Mouse (Mus musculus) erythroblast, embryonic 14.5 days (primary cell): ENCODE measurements around the gene Tmem59l. TPM values are rescaled to one million over a fixed set of nuclear protein-coding genes. Genes with fewer than 3 reads are reported as not detected.

Experiments used
- H3K27me3 ChIP-seq: 2 replicates; pipeline ENCODE4 v1.6.1; 2012; ENCODE audit warnings: inconsistent platforms; ENCODE audit not compliant: control insufficient read depth
- H3K36me3 ChIP-seq: 2 replicates; pipeline ENCODE4 v1.6.1; 2012; ENCODE audit warnings: mild to moderate bottlenecking, inconsistent platforms; ENCODE audit not compliant: control insufficient read depth
- H3K4me1 ChIP-seq: 2 replicates; pipeline ENCODE4 v1.6.1; 2012; ENCODE audit warnings: inconsistent platforms; ENCODE audit not compliant: control insufficient read depth
- H3K4me3 ChIP-seq: replicated peaks from 2 replicates; pipeline ENCODE3; 2012; ENCODE audit warnings: moderate library complexity, mild to moderate bottlenecking, inconsistent platforms
- H3K9me3 ChIP-seq: 2 replicates; pipeline ENCODE4 v1.6.1; 2012; ENCODE audit warnings: low read length, inconsistent platforms, mixed read lengths; ENCODE audit not compliant: control insufficient read depth
- GATA1 ChIP-seq: IDR thresholded peaks from 2 replicates; pipeline ENCODE4 v1.6.1; 2012; ENCODE audit warnings: low read length, inconsistent platforms, mixed read lengths
- TAL1 ChIP-seq: IDR thresholded peaks from 3 replicates; pipeline ENCODE4 v1.6.1; 2012; ENCODE audit warnings: low read length, inconsistent platforms, mixed read lengths
- polyA plus RNA-seq: library from polyadenylated mRNA; stranded (reverse); fragments of >175 nt; gene quantifications from 2 replicates; pipeline ENCODE4 v1.2.3, GENCODE M21; 2012

The Tmem59l gene
- polyA plus RNA-seq, 1 experiment: not detected

DNA sequence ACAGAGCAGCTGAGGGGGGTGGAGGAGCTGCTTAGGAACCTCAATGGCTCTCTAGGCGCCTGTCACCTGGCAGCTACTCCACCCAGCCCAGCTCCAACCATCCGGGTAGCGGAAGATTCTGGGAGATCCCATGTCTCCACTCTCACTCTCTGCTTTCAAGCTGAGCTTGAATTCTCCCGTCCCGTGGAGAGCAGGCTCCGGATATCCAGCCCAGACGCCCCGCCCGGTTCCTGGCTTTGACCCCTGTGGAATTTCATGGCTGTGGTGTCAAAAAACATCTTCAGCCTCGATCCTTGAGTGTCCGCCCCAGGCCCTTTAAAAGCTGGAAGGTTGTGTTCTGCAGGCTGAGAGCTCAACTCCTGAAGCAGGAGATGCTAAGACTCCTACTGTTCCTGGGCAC is 20.4 kb downstream of the Tmem59l start:
- Histone ChIP-seq H3K36me3 (peaks cover 65% of the 10 kb centered on the region), H3K9me3 (no peaks in the 10 kb centered on the region), H3K4me1 (peaks cover 37% of the 10 kb centered on the region), H3K27me3 (no peaks in the 10 kb centered on the region), H3K4me3 (no peak overlapping the region)
- TF ChIP-seq TAL1 (no peak), GATA1 (no peak)

DNA sequence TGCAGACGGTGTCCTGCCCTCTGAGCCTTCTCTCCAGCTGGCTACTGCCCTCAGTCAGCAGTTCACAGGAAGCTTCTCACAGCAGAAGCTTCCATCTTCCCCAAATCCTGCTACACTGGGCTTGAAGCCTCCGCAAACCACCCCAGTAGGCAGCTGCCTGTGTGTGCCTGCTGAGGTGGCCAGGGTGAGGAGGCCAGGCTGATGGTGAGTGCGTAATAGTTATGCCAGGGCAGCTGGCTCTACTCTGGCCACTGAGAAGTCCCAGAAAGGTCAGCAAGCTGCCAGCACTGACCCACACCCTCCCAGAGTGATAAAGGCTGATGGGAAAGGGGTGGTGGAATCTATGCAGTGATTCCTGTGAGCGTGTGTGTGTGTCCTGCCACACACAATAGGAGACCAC is 20.9 kb downstream of the Tmem59l start:
- Histone ChIP-seq H3K4me3 (no peak overlapping the region), H3K36me3 (peaks cover 61% of the 10 kb centered on the region), H3K9me3 (no peaks in the 10 kb centered on the region), H3K27me3 (no peaks in the 10 kb centered on the region), H3K4me1 (peaks cover 37% of the 10 kb centered on the region)
- no peak for TF ChIP-seq GATA1
- TF ChIP-seq TAL1: no peak

DNA sequence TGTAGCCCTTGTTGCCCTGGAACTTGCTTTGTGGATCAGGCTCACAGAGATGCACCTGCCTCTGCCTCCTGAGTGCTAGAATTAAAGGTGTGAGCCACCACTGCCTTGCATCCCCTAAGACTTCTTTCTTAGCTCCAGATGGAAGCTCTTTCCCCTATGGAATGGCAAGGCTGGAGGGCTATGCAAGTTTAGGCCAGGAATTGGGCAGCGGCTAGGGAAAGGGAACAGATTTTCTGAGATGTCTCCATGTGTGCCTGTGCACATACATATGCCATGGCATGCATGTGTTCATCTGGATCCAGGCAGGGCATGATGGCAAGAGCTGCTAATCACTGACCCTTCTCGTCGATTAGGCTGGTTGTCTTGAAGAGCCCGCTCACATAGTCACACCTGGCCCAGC is 21.5 kb downstream of the Tmem59l start:
- no peak for TF ChIP-seq TAL1
- no peak for TF ChIP-seq GATA1
- H3K4me3 ChIP-seq: no peak overlapping the region

DNA sequence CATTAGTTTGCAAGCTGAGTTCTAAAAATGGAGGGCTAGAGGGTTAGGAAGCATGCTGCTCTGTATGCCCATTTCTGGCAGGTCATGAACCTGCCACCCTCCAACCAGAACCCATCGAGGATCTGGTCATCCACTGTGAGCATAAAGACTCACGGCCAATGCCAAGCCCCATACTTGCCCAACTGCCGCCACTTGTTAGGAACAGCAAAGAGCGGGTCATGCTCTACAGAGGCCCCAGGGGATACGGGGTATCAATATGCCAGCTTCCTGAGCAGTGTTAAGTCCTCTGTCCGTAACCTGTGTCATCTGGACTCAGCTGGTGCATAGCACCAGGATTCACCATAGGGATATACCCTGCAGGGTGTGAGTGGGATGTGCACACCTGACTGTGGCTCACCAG is 23.0 kb downstream of the Tmem59l start:
- H3K4me3 ChIP-seq: no peak overlapping the region
- H3K36me3 ChIP-seq: peaks cover 57% of the 10 kb centered on the region
- TF ChIP-seq GATA1: no peak
- TF ChIP-seq TAL1: no peak
- H3K27me3 ChIP-seq: no peaks in the 10 kb centered on the region; the same call in 1 of the 2 replicates
- peaks cover 27% of the 10 kb centered on the region for H3K4me1 ChIP-seq
- peaks cover 8% of the 10 kb centered on the region for H3K9me3 ChIP-seq

More for the DNA sequence above, 21.5 kb downstream of the Tmem59l start:
- Histone ChIP-seq H3K27me3 (no peaks in the 10 kb centered on the region), H3K4me1 (peaks cover 37% of the 10 kb centered on the region), H3K36me3 (peaks cover 58% of the 10 kb centered on the region), H3K9me3 (no peaks in the 10 kb centered on the region)

DNA sequence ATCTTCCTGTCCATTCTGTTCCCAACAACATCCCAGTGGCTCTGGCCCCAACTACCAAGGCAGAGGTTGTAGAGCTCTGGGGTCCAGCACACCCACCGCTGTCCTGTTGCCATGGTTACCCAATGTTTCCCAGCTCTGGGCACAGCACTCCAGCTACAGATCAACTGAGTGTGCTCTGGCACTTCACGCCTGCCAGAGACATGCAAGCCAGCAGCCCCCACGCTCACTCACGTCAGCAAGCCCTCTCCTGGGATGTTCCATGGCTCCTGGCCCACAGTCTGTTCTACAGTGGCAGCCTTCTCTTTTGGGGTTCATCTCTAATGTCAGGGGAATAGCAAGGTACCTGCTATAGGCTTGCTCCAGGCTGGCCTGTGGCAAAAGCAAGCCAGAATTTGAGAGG is 23.9 kb downstream of the Tmem59l start:
- Histone ChIP-seq H3K27me3 (no peaks in the 10 kb centered on the region; the same call in 1 of the 2 replicates), H3K36me3 (peaks cover 53% of the 10 kb centered on the region), H3K4me3 (no peak overlapping the region), H3K9me3 (peaks cover 8% of the 10 kb centered on the region), H3K4me1 (peaks cover 25% of the 10 kb centered on the region)
- no peak for TF ChIP-seq GATA1

DNA sequence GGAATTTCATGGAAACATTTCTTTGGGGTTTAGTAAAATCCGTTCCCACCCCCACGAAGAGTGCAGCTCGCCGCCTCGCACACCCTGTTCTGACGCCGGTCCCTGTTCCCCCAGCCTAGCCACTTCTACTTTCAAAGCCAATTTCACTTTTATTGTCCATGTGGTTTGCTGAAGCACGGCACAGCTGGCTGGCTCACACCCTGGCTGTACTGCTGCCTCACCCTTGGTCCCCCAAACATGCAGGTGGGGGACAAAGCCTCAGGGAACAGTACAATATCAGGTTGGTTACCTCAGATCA is 24.7 kb downstream of the Tmem59l start:
- TF ChIP-seq GATA1: no peak
- no peak for TF ChIP-seq TAL1
- Histone ChIP-seq H3K9me3 (peaks cover 8% of the 10 kb centered on the region), H3K27me3 (no peaks in the 10 kb centered on the region; the same call in 1 of the 2 replicates), H3K4me3 (no peak overlapping the region), H3K4me1 (peaks cover 23% of the 10 kb centered on the region), H3K36me3 (peaks cover 47% of the 10 kb centered on the region)

DNA sequence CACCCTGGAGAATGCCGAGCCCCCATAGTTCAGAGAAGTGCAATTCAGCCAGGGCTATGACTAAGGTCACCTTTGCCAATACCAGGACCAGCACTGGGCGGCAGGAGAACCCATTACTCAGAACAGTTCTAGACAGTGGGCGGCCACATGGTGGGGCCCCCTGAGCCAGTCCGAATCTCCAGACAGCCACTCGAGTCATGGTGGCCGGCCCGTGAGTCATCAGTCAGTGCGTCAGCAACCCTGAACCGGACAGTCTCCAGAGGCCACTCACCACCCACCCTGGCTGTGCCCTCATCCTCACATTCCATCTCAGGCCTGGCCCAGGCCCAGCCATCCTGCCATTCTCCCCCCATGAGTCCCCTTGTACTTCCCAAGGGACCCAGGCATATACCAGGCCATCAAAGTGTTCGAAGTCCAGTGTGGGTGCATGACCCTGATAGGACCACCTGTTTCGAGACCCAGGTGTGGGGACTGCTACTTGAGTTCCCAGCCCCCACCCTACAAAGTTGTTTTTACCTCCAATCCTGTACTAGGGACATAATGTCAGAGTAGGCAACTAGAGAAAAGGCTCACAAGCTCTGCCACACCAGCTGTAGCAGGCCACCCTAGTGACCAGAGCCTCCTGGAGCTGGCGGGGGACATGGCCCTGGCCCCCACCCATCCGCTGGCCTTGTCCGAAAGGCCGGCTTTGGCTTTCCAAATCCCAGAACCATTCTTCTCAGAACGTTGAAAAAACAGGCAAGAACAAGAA is 25.2 kb downstream of the Tmem59l start:
- Histone ChIP-seq H3K4me3 (no peak overlapping the region), H3K4me1 (peaks cover 25% of the 10 kb centered on the region), H3K36me3 (peaks cover 42% of the 10 kb centered on the region)

DNA sequence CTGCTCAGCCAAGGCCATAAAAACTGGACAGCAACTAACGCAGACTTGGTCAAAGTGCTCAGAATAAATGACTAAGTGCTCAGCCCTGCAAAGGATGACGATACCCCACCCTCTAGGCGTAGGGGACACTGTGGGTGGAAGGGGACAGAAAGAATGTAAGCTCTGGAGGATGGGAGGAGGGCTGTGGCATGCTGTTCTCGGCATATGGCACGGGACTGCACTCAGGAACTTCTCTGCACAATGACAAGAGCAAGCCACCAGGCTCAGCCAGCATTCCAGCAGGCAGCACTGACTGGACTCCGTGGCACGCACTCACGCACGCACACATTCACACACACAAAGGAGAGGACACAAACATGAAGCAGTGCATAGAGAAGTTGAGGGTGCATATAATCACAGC is 26.6 kb downstream of the Tmem59l start:
- H3K27me3 ChIP-seq: no peaks in the 10 kb centered on the region; the same call in 1 of the 2 replicates
- H3K36me3 ChIP-seq: peaks cover 28% of the 10 kb centered on the region
- no peak overlapping the region for H3K4me3 ChIP-seq
- H3K4me1 ChIP-seq: peaks cover 34% of the 10 kb centered on the region
- H3K9me3 ChIP-seq: peaks cover 8% of the 10 kb centered on the region
- TF ChIP-seq GATA1 (no peak), TAL1 (no peak)

More for the DNA sequence above, 25.2 kb downstream of the Tmem59l start:
- TF ChIP-seq GATA1 (no peak), TAL1 (no peak)
- Histone ChIP-seq H3K9me3 (peaks cover 8% of the 10 kb centered on the region), H3K27me3 (no peaks in the 10 kb centered on the region; the same call in 1 of the 2 replicates)

DNA sequence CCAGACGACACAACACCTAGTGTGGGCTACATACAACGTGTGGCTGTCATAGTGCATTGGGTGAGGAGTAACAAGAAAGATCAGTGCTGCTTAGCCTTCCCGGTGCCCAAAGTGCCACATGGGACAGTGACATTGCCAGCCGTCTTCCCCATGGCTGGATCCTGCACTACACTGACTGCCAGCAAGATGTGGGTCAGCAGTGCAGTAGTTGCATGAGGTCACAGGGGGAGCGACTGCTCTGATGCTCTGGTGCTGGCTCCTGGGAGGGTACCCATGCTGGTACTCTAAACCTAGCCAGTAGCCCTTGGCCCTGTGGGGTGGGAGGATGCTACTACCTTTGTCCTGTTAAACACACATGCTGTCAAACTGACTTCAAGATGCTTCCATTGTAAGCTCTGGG is 27.0 kb downstream of the Tmem59l start:
- H3K27me3 ChIP-seq: no peaks in the 10 kb centered on the region; the same call in 1 of the 2 replicates
- H3K4me1 ChIP-seq: peaks cover 38% of the 10 kb centered on the region
- peaks cover 29% of the 10 kb centered on the region for H3K36me3 ChIP-seq
- no peak overlapping the region for H3K4me3 ChIP-seq
- TF ChIP-seq TAL1: no peak
- H3K9me3 ChIP-seq: peaks cover 8% of the 10 kb centered on the region

DNA sequence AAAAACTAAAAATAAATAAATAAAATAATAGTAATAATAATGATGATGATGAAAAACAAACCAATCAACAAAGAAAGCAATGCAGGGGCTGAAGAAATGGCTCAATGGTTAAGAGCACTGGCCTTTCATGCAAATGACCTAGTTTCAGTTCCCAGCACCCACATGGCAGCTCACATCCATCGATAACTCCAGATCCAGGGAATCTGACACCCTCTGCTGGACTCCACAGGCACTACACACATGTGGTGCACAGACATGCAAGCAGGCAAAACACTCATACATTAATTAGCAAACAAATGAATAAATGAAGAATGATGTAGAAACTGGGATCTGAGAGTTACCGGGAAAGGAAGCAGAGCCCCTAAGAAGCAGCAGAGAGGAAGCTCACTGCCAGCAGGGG is 27.5 kb downstream of the Tmem59l start:
- H3K36me3 ChIP-seq: peaks cover 27% of the 10 kb centered on the region
- TF ChIP-seq GATA1 (no peak), TAL1 (no peak)

More for the DNA sequence above, 27.5 kb downstream of the Tmem59l start:
- Histone ChIP-seq H3K9me3 (peaks cover 8% of the 10 kb centered on the region), H3K27me3 (no peaks in the 10 kb centered on the region; the same call in 1 of the 2 replicates), H3K4me3 (no peak overlapping the region), H3K4me1 (peaks cover 38% of the 10 kb centered on the region)
